ENCODE assay signal across 26 mouse cellular contexts in the genomic region with DNA sequence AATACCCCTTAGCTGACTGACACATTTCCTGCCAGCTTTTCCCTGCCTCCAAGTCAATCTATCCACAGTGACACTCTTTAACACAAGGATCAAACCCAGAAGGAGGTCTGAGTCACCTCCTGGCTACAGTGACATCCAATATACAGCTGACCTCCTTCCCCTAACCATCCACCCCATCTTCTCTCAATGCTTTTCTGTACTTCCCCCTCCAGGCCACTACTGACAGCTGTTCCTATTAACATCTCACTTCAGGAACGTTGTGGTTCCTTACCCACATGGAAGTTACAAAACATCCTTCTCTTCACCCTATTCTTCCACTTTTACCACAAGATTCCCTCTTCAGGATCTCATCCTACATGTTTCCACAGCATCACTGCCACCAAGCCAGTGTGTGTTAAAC. TPM values are rescaled to one million over a fixed set of nuclear protein-coding genes. Genes with fewer than 3 reads are reported as not detected.
A peak's percentile ranks its signal among the peaks of the same experiment; 100 is the strongest.
DNase-seq lines count a peak whose midpoint lies in the region; ATAC-seq lines count a peak whose summit lies in the region.
"Had no signal": no experiment of that assay in that cellular context is flagged by ENCODE, and none has a peak within 500 bp of the region (broad histone marks: within the 10 kb centered on the region; RNA-seq: fewer than 3 reads in every experiment).

No protein-coding gene starts in this region.

- H3K4me2 ChIP-seq in hindbrain, embryonic 13.5 days = no peak overlapping the region
- H3K4me2 ChIP-seq: embryonic facial prominence, embryonic 13.5 days; embryonic facial prominence, embryonic 15.5 days; forebrain, embryonic 12.5 days had no signal

- no peaks in the 10 kb centered on the region for H3K4me1 ChIP-seq in hindbrain, embryonic 13.5 days (replicated peaks)
- H3K4me1 ChIP-seq: embryonic facial prominence, embryonic 13.5 days; embryonic facial prominence, embryonic 15.5 days; forebrain, embryonic 10.5 days; forebrain, embryonic 12.5 days had no signal

- peak; percentile 42; the same call in 1 of the 2 replicates for ATAC-seq in common myeloid progenitor, adult 5-6 weeks (replicated peaks; ENCODE audit: low read depth, poor library complexity, severe bottlenecking)
- ATAC-seq in megakaryocyte progenitor cell, adult 5-6 weeks (replicated peaks; ENCODE audit: poor library complexity) = peak; percentile 90
- ATAC-seq in hindbrain, embryonic 13.5 days (ENCODE audit: low FRiP score) = no peak
- ATAC-seq: activated CD4-positive, CD25-positive, alpha-beta regulatory T cell, adult 4 months; CD4-positive, CD25-positive, alpha-beta regulatory T cell, adult 4 months; forebrain, embryonic 14.5 days; forebrain, embryonic 16.5 days; Patski had no signal

- 81% methylated on average over 1 of the region's 1 CpGs for WGBS in hindbrain, embryonic 13.5 days

- intact Hi-C loops in heart, postnatal 36 days (cut with DNase I) = no loop called here

- no peak overlapping the region for H3K9ac ChIP-seq in hindbrain, embryonic 13.5 days
- H3K9ac ChIP-seq: embryonic facial prominence, embryonic 13.5 days; embryonic facial prominence, embryonic 15.5 days; forebrain, embryonic 12.5 days had no signal

- H3K4me3 ChIP-seq in hindbrain, embryonic 13.5 days = no peak overlapping the region
- H3K4me3 ChIP-seq: embryonic facial prominence, embryonic 13.5 days; embryonic facial prominence, embryonic 15.5 days; erythroblast, embryonic 14.5 days; forebrain, embryonic 10.5 days; forebrain, embryonic 12.5 days had no signal

- H3K36me3 ChIP-seq in hindbrain, embryonic 13.5 days = no peaks in the 10 kb centered on the region
- H3K36me3 ChIP-seq: embryonic facial prominence, embryonic 13.5 days; embryonic facial prominence, embryonic 15.5 days; forebrain, embryonic 10.5 days; forebrain, embryonic 12.5 days; G1E had no signal

- H3K27ac ChIP-seq in hindbrain, embryonic 13.5 days = no peak overlapping the region
- H3K27ac ChIP-seq: embryonic facial prominence, embryonic 13.5 days; embryonic facial prominence, embryonic 15.5 days; forebrain, embryonic 10.5 days; forebrain, embryonic 12.5 days had no signal

- DNase-seq in heart, adult 11 months = peak; percentile 87
- DNase-seq in heart, postnatal 36 days = no peak
- no peak for DNase-seq in thymus, postnatal 14 days
- DNase-seq: adrenal gland, adult 8-10 months; adrenal gland, postnatal 14 days; adrenal gland, postnatal 36 days; cerebellum, adult 11-12 months; cerebellum, adult 8-10 months; cerebellum, postnatal 10 days; cerebellum, postnatal 25 days; embryo, embryonic 11 days had no signal

- no peaks in the 10 kb centered on the region for H3K27me3 ChIP-seq in hindbrain, embryonic 13.5 days
- H3K27me3 ChIP-seq: CH12.LX; embryonic facial prominence, embryonic 13.5 days; embryonic facial prominence, embryonic 15.5 days; forebrain, embryonic 12.5 days had no signal

- H3K9me3 ChIP-seq in hindbrain, embryonic 13.5 days = 0 out of 2 replicates have a peak, but pooled peaks cover 5% of the 10 kb centered on the region
- H3K9me3 ChIP-seq: embryonic facial prominence, embryonic 15.5 days; forebrain, embryonic 12.5 days; G1E had no signal

RNA-seq across cellular contexts. Expression of a gene that starts 18.5 kb away (rescaled TPM):
- 10 to 100 TPM; 42.5 to 47.1 TPM for total RNA-seq in heart, postnatal 36 days (2021)
- 17.3 and 23.2 TPM in 2 replicates for total RNA-seq in common myeloid progenitor, adult 5-6 weeks (2017)
- 19.1 and 19.3 TPM in 2 replicates for total RNA-seq in megakaryocyte progenitor cell, adult 5-6 weeks (2015)
- 10.1 and 16.2 TPM in 2 replicates for total RNA-seq in megakaryocyte progenitor cell, adult 5-6 weeks (2017)
- 43.8 and 48.0 TPM in 2 replicates for polyA plus RNA-seq in hindbrain, embryonic 13.5 days (2015; fragmentation: Nextera tagmentation; extraction: Ambion mirVana)
